ENCODE assay signal across 10 mouse cellular contexts in the genomic region with DNA sequence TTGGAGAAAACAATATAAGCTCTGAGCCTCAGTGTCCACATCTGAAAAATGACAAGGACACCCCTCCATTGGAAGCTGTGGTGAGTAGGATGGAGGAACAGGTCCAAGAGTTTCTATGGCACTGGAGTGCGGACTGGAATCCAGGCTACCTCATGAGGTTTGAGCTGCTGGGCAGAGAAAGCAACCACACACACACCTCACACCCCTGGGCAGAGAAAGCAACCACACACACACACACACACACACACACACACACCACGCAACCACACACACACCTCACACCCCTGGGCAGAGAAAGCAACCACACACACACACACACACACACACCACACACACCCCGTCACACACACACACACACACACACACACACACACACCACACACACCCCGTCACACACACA. TPM values are rescaled to one million over a fixed set of nuclear protein-coding genes. Genes with fewer than 3 reads are reported as not detected.
A peak's percentile ranks its signal among the peaks of the same experiment; 100 is the strongest.
DNase-seq lines count a peak whose midpoint lies in the region; ATAC-seq and TF ChIP-seq lines count a peak whose summit lies in the region.
"Not testable (repeated sequence)": the region's sequence is repeated elsewhere in the genome, so short reads cannot be mapped to it uniquely, and the experiment has no call there.
"Had no signal": no experiment of that assay in that cellular context is flagged by ENCODE, and none has a peak within 500 bp of the region (broad histone marks: within the 10 kb centered on the region; RNA-seq: fewer than 3 reads in every experiment).

No protein-coding gene starts in this region.

- 9% methylated on average over 2 of the region's 4 CpGs for WGBS in embryonic facial prominence, embryonic 12.5 days
- 15% methylated on average over 4 of the region's 4 CpGs for WGBS in heart, adult 2 months
- WGBS in hindbrain, postnatal 0 days, result 9% methylated on average over 4 of the region's 4 CpGs
- WGBS in limb, embryonic 12.5 days, result 4% methylated on average over 2 of the region's 4 CpGs
- WGBS in lung, postnatal 0 days, result 9% methylated on average over 4 of the region's 4 CpGs
- WGBS in neural tube, embryonic 13.5 days, result 10% methylated on average over 4 of the region's 4 CpGs

- TF ChIP-seq POLR2A in heart, adult 2 months (IDR thresholded peaks at IDR 0.05; ENCODE audit: insufficient read depth, low read depth, low read length), result not testable (repeated sequence)

- intact Hi-C loops in heart, adult 2 months (cut with DNase I), result loop anchor here (5.0 kb wide), 2 partner anchors 77 to 102 kb away; partner anchors contain the start of gene Rad9a

- H3K4me2 ChIP-seq in embryonic facial prominence, embryonic 12.5 days (replicated peaks), result peak overlapping the region; percentile 71
- peak overlapping the region; percentile 70 for H3K4me2 ChIP-seq in hindbrain, postnatal 0 days (ENCODE audit: low read depth, low read length)
- peak overlapping the region; percentile 78 for H3K4me2 ChIP-seq in limb, embryonic 12.5 days
- H3K4me2 ChIP-seq in lung, postnatal 0 days (replicated peaks; ENCODE audit: low read depth, low read length), result peak overlapping the region; percentile 71
- H3K4me2 ChIP-seq in neural tube, embryonic 13.5 days, result peak overlapping the region; percentile 78

- H3K4me1 ChIP-seq in embryonic facial prominence, embryonic 12.5 days, result peaks cover 16% of the 10 kb centered on the region
- peaks cover 10% of the 10 kb centered on the region for H3K4me1 ChIP-seq in heart, adult 2 months (ENCODE audit: control insufficient read depth, insufficient read depth, low read length)
- H3K4me1 ChIP-seq in hindbrain, postnatal 0 days (ENCODE audit: insufficient read depth, low read length), result peaks cover 13% of the 10 kb centered on the region
- peaks cover 32% of the 10 kb centered on the region for H3K4me1 ChIP-seq in limb, embryonic 12.5 days (replicated peaks)
- H3K4me1 ChIP-seq in lung, postnatal 0 days (ENCODE audit: insufficient read depth, low read depth, low read length), result not testable (repeated sequence)
- peaks cover 28% of the 10 kb centered on the region for H3K4me1 ChIP-seq in neural tube, embryonic 13.5 days (replicated peaks)

- peak; percentile 41 for ATAC-seq in embryonic facial prominence, embryonic 12.5 days (ENCODE audit: insufficient number of reproducible peaks, insufficient read depth, low FRiP score, low TSS enrichment)
- ATAC-seq in hindbrain, postnatal 0 days, result peak; percentile 46
- ATAC-seq in limb, embryonic 12.5 days (ENCODE audit: insufficient number of reproducible peaks, insufficient read depth, low FRiP score, low TSS enrichment, low read depth), result not testable (repeated sequence)
- ATAC-seq in lung, postnatal 0 days, result peak; percentile 12
- ATAC-seq in neural tube, embryonic 13.5 days (ENCODE audit: low read depth), result peak; percentile 32

- H3K27ac ChIP-seq in embryonic facial prominence, embryonic 12.5 days, result 0 out of 2 replicates have a peak overlapping the region, but pooled peaks have one; percentile 12
- not testable (repeated sequence) for H3K27ac ChIP-seq in heart, adult 2 months; lung, postnatal 0 days (ENCODE audit: low read length)
- peak overlapping the region; percentile 86 for H3K27ac ChIP-seq in hindbrain, postnatal 0 days
- peak overlapping the region; percentile 64; the same call in 1 of the 2 replicates for H3K27ac ChIP-seq in limb, embryonic 12.5 days
- peak overlapping the region; percentile 49; the same call in 1 of the 2 replicates for H3K27ac ChIP-seq in neural tube, embryonic 13.5 days (replicated peaks)

- not testable (repeated sequence) for TF ChIP-seq EP300 in heart, adult 2 months (IDR thresholded peaks at IDR 0.05; ENCODE audit: insufficient read depth, low read depth, low read length); lung, postnatal 0 days (IDR thresholded peaks at IDR 0.05)

- not testable (repeated sequence) for H3K27me3 ChIP-seq in embryonic facial prominence, embryonic 12.5 days; heart, adult 2 months (ENCODE audit: control insufficient read depth, insufficient read depth, low read length); hindbrain, postnatal 0 days (ENCODE audit: insufficient read depth, low read length); limb, embryonic 12.5 days; lung, postnatal 0 days (replicated peaks; ENCODE audit: insufficient read depth, low read length); neural tube, embryonic 13.5 days

- not testable (repeated sequence) for H3K79me2 ChIP-seq in heart, adult 2 months (replicated peaks; ENCODE audit: control insufficient read depth, insufficient read depth, low read length)

- TF ChIP-seq CTCF in heart, adult 2 months (IDR thresholded peaks at IDR 0.05); hindbrain, postnatal 0 days (IDR thresholded peaks at IDR 0.05; ENCODE audit: low read depth); lung, postnatal 0 days (IDR thresholded peaks at IDR 0.05): not testable (repeated sequence)

- H3K9ac ChIP-seq in embryonic facial prominence, embryonic 12.5 days, result peak overlapping the region; percentile 73
- H3K9ac ChIP-seq in heart, adult 2 months (ENCODE audit: low read depth, low read length), result peak overlapping the region; percentile 53
- H3K9ac ChIP-seq in hindbrain, postnatal 0 days (replicated peaks; ENCODE audit: low read length), result peak overlapping the region; percentile 92; the same call in 1 of the 2 replicates
- H3K9ac ChIP-seq in limb, embryonic 12.5 days (replicated peaks), result peak overlapping the region; percentile 83
- H3K9ac ChIP-seq in lung, postnatal 0 days (replicated peaks; ENCODE audit: low read depth), result not testable (repeated sequence)
- H3K9ac ChIP-seq in neural tube, embryonic 13.5 days, result peak overlapping the region; percentile 69

- H3K9me3 ChIP-seq in embryonic facial prominence, embryonic 12.5 days; hindbrain, postnatal 0 days (ENCODE audit: low read length); limb, embryonic 12.5 days; lung, postnatal 0 days (ENCODE audit: low read length); neural tube, embryonic 13.5 days: not testable (repeated sequence)

- H3K4me3 ChIP-seq in embryonic facial prominence, embryonic 12.5 days, result peak overlapping the region; percentile 83
- not testable (repeated sequence) for H3K4me3 ChIP-seq in heart, adult 2 months
- peak overlapping the region; percentile 84 for H3K4me3 ChIP-seq in hindbrain, postnatal 0 days (ENCODE audit: low read length)
- peak overlapping the region; percentile 75 for H3K4me3 ChIP-seq in limb, embryonic 12.5 days (replicated peaks)
- H3K4me3 ChIP-seq in lung, postnatal 0 days (ENCODE audit: low read depth, low read length), result peak overlapping the region; percentile 70
- peak overlapping the region; percentile 86 for H3K4me3 ChIP-seq in neural tube, embryonic 13.5 days

- peak; percentile 50 for DNase-seq in adipocyte (ENCODE audit: low spot score)
- DNase-seq in heart, adult 2 months; lung, postnatal 0 days (ENCODE audit: low spot score): not testable (repeated sequence)
- DNase-seq in hindbrain, postnatal 0 days (ENCODE audit: low spot score), result peak; percentile 30

- H3K36me3 ChIP-seq in embryonic facial prominence, embryonic 12.5 days, result peaks cover 21% of the 10 kb centered on the region
- not testable (repeated sequence) for H3K36me3 ChIP-seq in heart, adult 2 months (ENCODE audit: control insufficient read depth, insufficient read depth, low read length); lung, postnatal 0 days (ENCODE audit: insufficient read depth, low read length)
- H3K36me3 ChIP-seq in hindbrain, postnatal 0 days (ENCODE audit: insufficient read depth, low read length), result peaks cover 12% of the 10 kb centered on the region
- peaks cover 30% of the 10 kb centered on the region for H3K36me3 ChIP-seq in limb, embryonic 12.5 days
- peaks cover 27% of the 10 kb centered on the region for H3K36me3 ChIP-seq in neural tube, embryonic 13.5 days

RNA-seq across cellular contexts. Expression of gene Aip, which starts 0.4 kb away (rescaled TPM):
- polyA plus RNA-seq in embryonic facial prominence, embryonic 12.5 days (2016; fragmentation: Nextera tagmentation; extraction: Ambion mirVana), result 85.2 and 90.8 TPM in 2 replicates
- total RNA-seq in heart, adult 2 months (2021), result 10 to 100 TPM; 55.1 to 60.6 TPM
- polyA plus RNA-seq in heart, adult 2 months (2012; rRNA removed), result 69.4 and 82.1 TPM in 2 replicates
- 33.4 and 38.2 TPM in 2 replicates for total RNA-seq in hindbrain, postnatal 0 days (2014; rRNA removed)
- 89.4 and 94.3 TPM in 2 replicates for polyA plus RNA-seq in hindbrain, postnatal 0 days (2015; fragmentation: Nextera tagmentation; extraction: Ambion mirVana)
- 86.5 and 87.5 TPM in 2 replicates for polyA plus RNA-seq in limb, embryonic 12.5 days (2016; fragmentation: Nextera tagmentation; extraction: Ambion mirVana)
- polyA plus RNA-seq in lung, postnatal 0 days (2015; fragmentation: Nextera tagmentation; extraction: Ambion mirVana), result 78.5 and 82.1 TPM in 2 replicates
- 92.4 and 94.0 TPM in 2 replicates for polyA plus RNA-seq in neural tube, embryonic 13.5 days (2015; fragmentation: Nextera tagmentation; extraction: Ambion mirVana)

RNA-seq across cellular contexts. Expression of gene Gpr152, which starts 14.3 kb away (rescaled TPM):
- not detected in 2 replicates for polyA plus RNA-seq in embryonic facial prominence, embryonic 12.5 days (2016; fragmentation: Nextera tagmentation; extraction: Ambion mirVana)
- under 1 TPM in 1 of 2 experiments, not detected in 1; 0.05 TPM for total RNA-seq in heart, adult 2 months (2021)
- 0.12 TPM in 2 replicates for polyA plus RNA-seq in heart, adult 2 months (2012; rRNA removed)
- total RNA-seq in hindbrain, postnatal 0 days (2014; rRNA removed), result 0.37 TPM in 1 of 2 replicates, not detected in the other
- 0.05 TPM in 1 of 2 replicates, not detected in the other for polyA plus RNA-seq in hindbrain, postnatal 0 days (2015; fragmentation: Nextera tagmentation; extraction: Ambion mirVana)
- polyA plus RNA-seq in limb, embryonic 12.5 days (2016; fragmentation: Nextera tagmentation; extraction: Ambion mirVana), result not detected in 2 replicates
- not detected in 2 replicates for polyA plus RNA-seq in lung, postnatal 0 days (2015; fragmentation: Nextera tagmentation; extraction: Ambion mirVana)
- not detected in 2 replicates for polyA plus RNA-seq in neural tube, embryonic 13.5 days (2015; fragmentation: Nextera tagmentation; extraction: Ambion mirVana)
- total RNA-seq: adrenal gland, postnatal 14 days; heart, postnatal 25 days; left cerebral cortex, postnatal 4 days had no signal

RNA-seq across cellular contexts. Expression of gene Cabp4, which starts 18.6 kb away (rescaled TPM):
- not detected in 2 replicates for polyA plus RNA-seq in embryonic facial prominence, embryonic 12.5 days (2016; fragmentation: Nextera tagmentation; extraction: Ambion mirVana)
- not detected for total RNA-seq in heart, adult 2 months (2021)
- polyA plus RNA-seq in heart, adult 2 months (2012; rRNA removed), result 0.21 TPM in 1 of 2 replicates, not detected in the other
- not detected in 2 replicates for total RNA-seq in hindbrain, postnatal 0 days (2014; rRNA removed)
- 0.29 and 0.51 TPM in 2 replicates for polyA plus RNA-seq in hindbrain, postnatal 0 days (2015; fragmentation: Nextera tagmentation; extraction: Ambion mirVana)
- 0.12 and 0.14 TPM in 2 replicates for polyA plus RNA-seq in limb, embryonic 12.5 days (2016; fragmentation: Nextera tagmentation; extraction: Ambion mirVana)
- polyA plus RNA-seq in lung, postnatal 0 days (2015; fragmentation: Nextera tagmentation; extraction: Ambion mirVana), result 0.08 and 0.10 TPM in 2 replicates
- 0.14 TPM in 2 replicates for polyA plus RNA-seq in neural tube, embryonic 13.5 days (2015; fragmentation: Nextera tagmentation; extraction: Ambion mirVana)
- total RNA-seq: left cerebral cortex, postnatal 4 days had no signal

RNA-seq across cellular contexts. Expression of gene Coro1b, which starts 23.2 kb away (rescaled TPM):
- 128 and 135 TPM in 2 replicates for polyA plus RNA-seq in embryonic facial prominence, embryonic 12.5 days (2016; fragmentation: Nextera tagmentation; extraction: Ambion mirVana)
- 10 to 100 TPM; 43.9 to 45.1 TPM for total RNA-seq in heart, adult 2 months (2021)
- 83.3 and 95.0 TPM in 2 replicates for polyA plus RNA-seq in heart, adult 2 months (2012; rRNA removed)
- 71.5 and 137 TPM in 2 replicates for total RNA-seq in hindbrain, postnatal 0 days (2014; rRNA removed)
- 90.7 and 114 TPM in 2 replicates for polyA plus RNA-seq in hindbrain, postnatal 0 days (2015; fragmentation: Nextera tagmentation; extraction: Ambion mirVana)
- 125 and 131 TPM in 2 replicates for polyA plus RNA-seq in limb, embryonic 12.5 days (2016; fragmentation: Nextera tagmentation; extraction: Ambion mirVana)
- 183 and 192 TPM in 2 replicates for polyA plus RNA-seq in lung, postnatal 0 days (2015; fragmentation: Nextera tagmentation; extraction: Ambion mirVana)
- 119 and 120 TPM in 2 replicates for polyA plus RNA-seq in neural tube, embryonic 13.5 days (2015; fragmentation: Nextera tagmentation; extraction: Ambion mirVana)

RNA-seq across cellular contexts. Expression of gene Pitpnm1, which starts 25.5 kb away (rescaled TPM):
- 8.9 and 10.9 TPM in 2 replicates for polyA plus RNA-seq in embryonic facial prominence, embryonic 12.5 days (2016; fragmentation: Nextera tagmentation; extraction: Ambion mirVana)
- total RNA-seq in heart, adult 2 months (2021), result 10 to 100 TPM; 18.1 to 19.9 TPM
- polyA plus RNA-seq in heart, adult 2 months (2012; rRNA removed), result 43.6 and 49.9 TPM in 2 replicates
- 134 and 142 TPM in 2 replicates for total RNA-seq in hindbrain, postnatal 0 days (2014; rRNA removed)
- polyA plus RNA-seq in hindbrain, postnatal 0 days (2015; fragmentation: Nextera tagmentation; extraction: Ambion mirVana), result 88.0 and 91.9 TPM in 2 replicates
- polyA plus RNA-seq in limb, embryonic 12.5 days (2016; fragmentation: Nextera tagmentation; extraction: Ambion mirVana), result 11.6 and 13.0 TPM in 2 replicates
- 17.0 and 18.9 TPM in 2 replicates for polyA plus RNA-seq in lung, postnatal 0 days (2015; fragmentation: Nextera tagmentation; extraction: Ambion mirVana)
- 37.0 and 37.8 TPM in 2 replicates for polyA plus RNA-seq in neural tube, embryonic 13.5 days (2015; fragmentation: Nextera tagmentation; extraction: Ambion mirVana)
